In genomic region chr8:13254019-13254418, GRCm38 (mm10) we compare ENCODE assay signal across 8 mouse cellular contexts. TPM values are rescaled to one million over a fixed set of nuclear protein-coding genes. Genes with fewer than 3 reads are reported as not detected.
DNase-seq lines count a peak whose midpoint lies in the region; ATAC-seq and TF ChIP-seq lines count a peak whose summit lies in the region.

Gene Adprhl1, minus strand, starts transcription at chr8:13254162.

- H3K4me2 ChIP-seq in embryonic facial prominence, embryonic 12.5 days (replicated peaks) = no peak within 1 kb of the TSS
- H3K4me2 ChIP-seq in limb, embryonic 14.5 days (replicated peaks; ENCODE audit: low read depth, low read length, severe bottlenecking) = no peak within 1 kb of the TSS
- H3K4me2 ChIP-seq in midbrain, postnatal 0 days (ENCODE audit: low read depth, low read length, poor library complexity, severe bottlenecking) = no peak within 1 kb of the TSS

- peak; percentile 85 for TF ChIP-seq CTCF in heart, adult 2 months (IDR thresholded peaks at IDR 0.05)
- peak; percentile 75 for TF ChIP-seq CTCF in midbrain, postnatal 0 days (IDR thresholded peaks at IDR 0.05)

- no peak within 1 kb of the TSS for H3K27ac ChIP-seq in embryonic facial prominence, embryonic 12.5 days
- H3K27ac ChIP-seq in heart, adult 2 months = peak within 1 kb of the TSS; percentile 98
- no peak within 1 kb of the TSS for H3K27ac ChIP-seq in limb, embryonic 14.5 days (replicated peaks; ENCODE audit: low read depth, low read length)
- no peak within 1 kb of the TSS for H3K27ac ChIP-seq in midbrain, postnatal 0 days (ENCODE audit: low read depth, low read length)

- peak; percentile 94 for TF ChIP-seq EP300 in heart, adult 2 months (IDR thresholded peaks at IDR 0.05; ENCODE audit: insufficient read depth, low read depth, low read length)

- peaks cover 26% of the 10 kb centered on the region for H3K36me3 ChIP-seq in embryonic facial prominence, embryonic 12.5 days
- H3K36me3 ChIP-seq in heart, adult 2 months (ENCODE audit: control insufficient read depth, insufficient read depth, low read length) = no peaks in the 10 kb centered on the region
- peaks cover 23% of the 10 kb centered on the region for H3K36me3 ChIP-seq in limb, embryonic 14.5 days (ENCODE audit: control insufficient read depth, insufficient read depth, low read length)
- H3K36me3 ChIP-seq in midbrain, postnatal 0 days (ENCODE audit: insufficient read depth, low read length) = peaks cover 36% of the 10 kb centered on the region; the same call in 1 of the 2 replicates

- intact Hi-C loops in heart, adult 2 months (cut with DNase I) = loop anchor here (1.0 kb wide), 1 partner anchor 40 kb away; no protein-coding TSS in a partner anchor

- no peaks in the 10 kb centered on the region for H3K9me3 ChIP-seq in embryonic facial prominence, embryonic 12.5 days
- H3K9me3 ChIP-seq in limb, embryonic 14.5 days (ENCODE audit: control insufficient read depth, low read length) = no peaks in the 10 kb centered on the region
- no peaks in the 10 kb centered on the region for H3K9me3 ChIP-seq in midbrain, postnatal 0 days (ENCODE audit: low read length)

- no peaks in the 10 kb centered on the region for H3K79me2 ChIP-seq in heart, adult 2 months (replicated peaks; ENCODE audit: control insufficient read depth, insufficient read depth, low read length)

- peak; percentile 78; the same call in 1 of the 2 replicates for ATAC-seq in embryonic facial prominence, embryonic 12.5 days (ENCODE audit: insufficient number of reproducible peaks, insufficient read depth, low FRiP score, low TSS enrichment)
- ATAC-seq in limb, embryonic 14.5 days (ENCODE audit: low FRiP score, low read depth) = peak; percentile 65; the same call in 1 of the 2 replicates
- peak; percentile 82 for ATAC-seq in midbrain, postnatal 0 days (ENCODE audit: low FRiP score)

- H3K4me1 ChIP-seq in embryonic facial prominence, embryonic 12.5 days = peaks cover 3% of the 10 kb centered on the region; the same call in 1 of the 2 replicates
- no peaks in the 10 kb centered on the region for H3K4me1 ChIP-seq in heart, adult 2 months (ENCODE audit: control insufficient read depth, insufficient read depth, low read length)
- no peaks in the 10 kb centered on the region for H3K4me1 ChIP-seq in limb, embryonic 14.5 days (ENCODE audit: control insufficient read depth, insufficient read depth, low read length)
- H3K4me1 ChIP-seq in midbrain, postnatal 0 days (ENCODE audit: insufficient read depth, low read length) = no peaks in the 10 kb centered on the region

- peak; percentile 69 for DNase-seq in A20 (ENCODE audit: low read depth, low spot score)
- DNase-seq in adrenal gland, postnatal 36 days = peak; percentile 78 to 85
- peak; percentile 73 to 85 for DNase-seq in heart, adult 2 months
- peak; percentile 72 for DNase-seq in kidney, adult 9 months
- peak; percentile 72 for DNase-seq in limb, embryonic 14.5 days (ENCODE audit: low spot score)
- DNase-seq in midbrain, postnatal 0 days (ENCODE audit: low spot score) = peak; percentile 72
- peak; percentile 42 to 61 for DNase-seq in spleen, postnatal 36 days (ENCODE audit: low spot score in 2 of 2)

- 35% methylated on average over 8 of the region's 8 CpGs for WGBS in embryonic facial prominence, embryonic 12.5 days
- 23% methylated on average over 8 of the region's 8 CpGs for WGBS in heart, adult 2 months
- 37% methylated on average over 8 of the region's 8 CpGs for WGBS in limb, embryonic 14.5 days
- 39% methylated on average over 8 of the region's 8 CpGs for WGBS in midbrain, postnatal 0 days

- no peak within 1 kb of the TSS for H3K4me3 ChIP-seq in embryonic facial prominence, embryonic 12.5 days
- peak within 1 kb of the TSS; percentile 53 for H3K4me3 ChIP-seq in heart, adult 2 months
- no peak within 1 kb of the TSS for H3K4me3 ChIP-seq in limb, embryonic 14.5 days (replicated peaks; ENCODE audit: low read length)
- H3K4me3 ChIP-seq in midbrain, postnatal 0 days (ENCODE audit: low read depth, low read length) = no peak within 1 kb of the TSS

- TF ChIP-seq POLR2A in heart, adult 2 months (IDR thresholded peaks at IDR 0.05; ENCODE audit: insufficient read depth, low read depth, low read length) = peak; percentile 72; the same call in 1 of the 2 replicates
- no peak for TF ChIP-seq POLR2A in limb, embryonic 14.5 days (IDR thresholded peaks at IDR 0.05; ENCODE audit: borderline replicate concordance, extremely low read depth, insufficient read depth, insufficient read length)

- H3K9ac ChIP-seq in embryonic facial prominence, embryonic 12.5 days = no peak within 1 kb of the TSS
- peak within 1 kb of the TSS; percentile 78 for H3K9ac ChIP-seq in heart, adult 2 months (ENCODE audit: low read depth, low read length)
- H3K9ac ChIP-seq in limb, embryonic 14.5 days (ENCODE audit: low read depth, low read length, severe bottlenecking) = no peak within 1 kb of the TSS
- no peak within 1 kb of the TSS for H3K9ac ChIP-seq in midbrain, postnatal 0 days (replicated peaks; ENCODE audit: low read length, poor library complexity, severe bottlenecking)

- H3K27me3 ChIP-seq in embryonic facial prominence, embryonic 12.5 days = no peaks in the 10 kb centered on the region
- no peaks in the 10 kb centered on the region for H3K27me3 ChIP-seq in heart, adult 2 months (ENCODE audit: control insufficient read depth, insufficient read depth, low read length)
- H3K27me3 ChIP-seq in limb, embryonic 14.5 days (ENCODE audit: control insufficient read depth, insufficient read depth, low read length) = no peaks in the 10 kb centered on the region
- no peaks in the 10 kb centered on the region for H3K27me3 ChIP-seq in midbrain, postnatal 0 days (ENCODE audit: insufficient read depth, low read length)

RNA-seq across cellular contexts. Expression of gene Adprhl1, which starts in this region (rescaled TPM):
- 1 to 10 TPM; 2.0 to 2.8 TPM for total RNA-seq in adrenal gland, postnatal 36 days (2021)
- 0.49 TPM in 1 of 2 replicates, not detected in the other for polyA plus RNA-seq in embryonic facial prominence, embryonic 12.5 days (2016; fragmentation: Nextera tagmentation; extraction: Ambion mirVana)
- 100 to 1,000 TPM; 587 to 599 TPM for total RNA-seq in heart, adult 2 months (2021)
- polyA plus RNA-seq in heart, adult 2 months (2012; rRNA removed) = 371 and 464 TPM in 2 replicates
- polyA plus RNA-seq in limb, embryonic 14.5 days (2012; rRNA removed) = 3.2 and 4.1 TPM in 2 replicates
- polyA plus RNA-seq in limb, embryonic 14.5 days (2014; fragmentation: Nextera tagmentation; extraction: Ambion mirVana) = 4.3 and 5.0 TPM in 2 replicates
- total RNA-seq in midbrain, postnatal 0 days (2014; rRNA removed) = 0.09 and 0.16 TPM in 2 replicates
- polyA plus RNA-seq in midbrain, postnatal 0 days (2015; fragmentation: Nextera tagmentation; extraction: Ambion mirVana) = 0.28 and 0.41 TPM in 2 replicates

Comparison
In these comparisons a context has a peak if more than half of its experiments do, and no peak if none do; other contexts are left out.
1. RNA of gene Adprhl1 (total RNA-seq): 587 to 599 TPM in heart, adult 2 months; 2.0 to 2.8 TPM in adrenal gland, postnatal 36 days and 0.09 to 0.16 TPM in midbrain, postnatal 0 days; every median in the first group is over 100 times any median in the second.
2. RNA of gene Adprhl1 (polyA plus RNA-seq): 371 to 464 TPM in heart, adult 2 months; 3.2 to 5.0 TPM in limb, embryonic 14.5 days, 0.49 TPM in embryonic facial prominence, embryonic 12.5 days and 0.28 to 0.41 TPM in midbrain, postnatal 0 days; every median in the first group is over 10 times any median in the second.
3. Peak in ATAC-seq in embryonic facial prominence, embryonic 12.5 days; RNA of the gene not detected or under 1 TPM.
4. Peak in DNase-seq and ATAC-seq in midbrain, postnatal 0 days; RNA of the gene not detected or under 1 TPM.
5. Peak in every context shown above with its lines, with median percentiles within 50 percentile points of each other: DNase-seq and ATAC-seq.